Mouse (Mus musculus): ENCODE data around the gene Zfyve9.

- peak; percentile 82 for TF ChIP-seq CTCF (IDR thresholded peaks at IDR 0.05)
- no peak for TF ChIP-seq EP300 (IDR thresholded peaks at IDR 0.05)
Measured at GRCm38 (mm10) chr4:108798083-108798830, 17.7 kb upstream of the Zfyve9 start.
